Mouse (Mus musculus) erythroblast, embryonic 14.5 days (primary cell): ENCODE data around the gene Smtn. TPM values are rescaled to one million over a fixed set of nuclear protein-coding genes. Genes with fewer than 3 reads are reported as not detected.

Experiments used
- H3K27me3 ChIP-seq: 2 replicates; pipeline ENCODE4 v1.6.1; 2012; ENCODE audit warnings: inconsistent platforms; ENCODE audit not compliant: control insufficient read depth
- H3K36me3 ChIP-seq: 2 replicates; pipeline ENCODE4 v1.6.1; 2012; ENCODE audit warnings: mild to moderate bottlenecking, inconsistent platforms; ENCODE audit not compliant: control insufficient read depth
- H3K4me1 ChIP-seq: 2 replicates; pipeline ENCODE4 v1.6.1; 2012; ENCODE audit warnings: inconsistent platforms; ENCODE audit not compliant: control insufficient read depth
- H3K4me3 ChIP-seq: replicated peaks from 2 replicates; pipeline ENCODE3; 2012; ENCODE audit warnings: moderate library complexity, mild to moderate bottlenecking, inconsistent platforms
- H3K9me3 ChIP-seq: 2 replicates; pipeline ENCODE4 v1.6.1; 2012; ENCODE audit warnings: low read length, inconsistent platforms, mixed read lengths; ENCODE audit not compliant: control insufficient read depth
- GATA1 ChIP-seq: IDR thresholded peaks from 2 replicates; pipeline ENCODE4 v1.6.1; 2012; ENCODE audit warnings: low read length, inconsistent platforms, mixed read lengths
- TAL1 ChIP-seq: IDR thresholded peaks from 3 replicates; pipeline ENCODE4 v1.6.1; 2012; ENCODE audit warnings: low read length, inconsistent platforms, mixed read lengths
- polyA plus RNA-seq: library from polyadenylated mRNA; stranded (reverse); fragments of >175 nt; gene quantifications from 2 replicates; pipeline ENCODE4 v1.2.3, GENCODE M21; 2012

Gene Smtn
- polyA plus RNA-seq, 1 experiment, result 0.65 TPM

DNA sequence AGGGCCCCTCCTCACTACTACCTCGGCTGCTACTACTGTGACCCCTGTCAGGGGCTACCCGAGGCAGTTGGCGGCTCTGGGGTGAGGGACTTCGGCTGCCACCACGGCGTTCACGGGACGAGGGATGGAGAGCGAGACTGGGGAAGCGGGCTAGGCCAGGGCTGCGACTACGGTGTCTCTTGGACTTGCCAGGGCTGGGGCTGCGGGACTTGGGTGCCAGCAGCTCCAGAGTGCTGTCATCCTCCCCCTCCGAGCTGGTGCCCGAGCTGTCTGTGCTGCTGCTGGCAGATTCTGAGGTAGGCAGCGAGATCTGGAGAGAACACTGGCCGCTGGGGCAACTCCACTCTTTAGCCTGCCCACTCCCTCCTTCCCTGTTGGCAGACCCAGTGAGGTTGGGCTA is 45.6 kb downstream of the Smtn start:
- TF ChIP-seq TAL1 (no peak), GATA1 (no peak)
- Histone ChIP-seq H3K4me3 (no peak overlapping the region), H3K9me3 (no peaks in the 10 kb centered on the region), H3K36me3 (no peaks in the 10 kb centered on the region), H3K27me3 (no peaks in the 10 kb centered on the region), H3K4me1 (no peaks in the 10 kb centered on the region)

DNA sequence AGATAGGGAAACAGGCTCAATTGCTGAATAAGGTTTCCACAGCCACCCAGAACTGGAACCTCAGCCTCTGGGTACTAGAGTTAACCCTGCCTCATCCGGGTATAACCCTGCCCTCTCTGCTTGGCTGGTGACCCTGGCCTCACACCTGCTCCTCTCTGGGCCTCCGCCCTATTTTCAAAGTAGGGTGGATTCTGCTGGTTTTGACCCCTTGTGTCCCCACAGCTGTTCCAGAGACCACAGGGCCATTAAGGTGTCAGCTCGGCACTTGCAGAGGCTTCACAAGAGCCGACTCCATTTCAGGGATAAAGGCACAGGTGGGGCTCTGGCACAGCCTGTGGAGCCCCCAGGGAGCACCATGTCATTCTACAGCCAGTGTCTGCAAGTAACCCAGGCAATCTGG is 47.7 kb downstream of the Smtn start:
- no peaks in the 10 kb centered on the region for H3K9me3 ChIP-seq
- no peaks in the 10 kb centered on the region for H3K36me3 ChIP-seq
- no peaks in the 10 kb centered on the region for H3K27me3 ChIP-seq
- H3K4me1 ChIP-seq, result peaks cover 2% of the 10 kb centered on the region
- H3K4me3 ChIP-seq, result no peak overlapping the region
- no peak for TF ChIP-seq TAL1
- TF ChIP-seq GATA1, result no peak

DNA sequence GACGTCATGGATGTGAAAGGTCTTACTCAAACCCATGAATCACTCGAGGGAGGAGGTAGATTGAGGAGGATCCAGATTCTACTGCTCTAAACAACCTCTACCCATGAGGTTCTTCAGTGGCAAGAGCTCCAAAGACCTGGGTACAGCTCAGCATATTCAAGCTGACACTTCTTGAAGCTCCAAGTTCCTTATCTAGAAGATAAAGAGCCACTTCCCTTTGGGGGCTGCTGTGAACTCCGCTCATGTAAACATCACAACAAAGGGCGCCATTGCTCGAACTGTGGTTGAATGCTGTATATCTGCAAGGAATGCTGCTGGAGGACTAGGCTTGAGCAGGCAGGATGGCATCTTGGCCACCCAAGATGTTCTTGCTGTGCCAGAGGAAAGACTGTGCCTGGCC is 51.4 kb downstream of the Smtn start:
- peaks cover 2% of the 10 kb centered on the region for H3K4me1 ChIP-seq
- H3K4me3 ChIP-seq, result no peak overlapping the region
- no peaks in the 10 kb centered on the region for H3K9me3 ChIP-seq
- TF ChIP-seq GATA1, result no peak
- H3K27me3 ChIP-seq, result no peaks in the 10 kb centered on the region
- no peaks in the 10 kb centered on the region for H3K36me3 ChIP-seq

GRCm38 (mm10) chr11:3487952-3488570 is 52.4 kb downstream of the Smtn start, which contains the start of gene Pla2g3:
TSS of gene Pla2g3 (plus strand) at chr11:3488284.
- no peak for TF ChIP-seq GATA1
- TF ChIP-seq TAL1, result no peak
- H3K27me3 ChIP-seq, result no peaks in the 10 kb centered on the region
- H3K4me1 ChIP-seq, result peaks cover 2% of the 10 kb centered on the region
- no peak within 1 kb of the TSS for H3K4me3 ChIP-seq
- H3K36me3 ChIP-seq, result no peaks in the 10 kb centered on the region
- no peaks in the 10 kb centered on the region for H3K9me3 ChIP-seq

DNA sequence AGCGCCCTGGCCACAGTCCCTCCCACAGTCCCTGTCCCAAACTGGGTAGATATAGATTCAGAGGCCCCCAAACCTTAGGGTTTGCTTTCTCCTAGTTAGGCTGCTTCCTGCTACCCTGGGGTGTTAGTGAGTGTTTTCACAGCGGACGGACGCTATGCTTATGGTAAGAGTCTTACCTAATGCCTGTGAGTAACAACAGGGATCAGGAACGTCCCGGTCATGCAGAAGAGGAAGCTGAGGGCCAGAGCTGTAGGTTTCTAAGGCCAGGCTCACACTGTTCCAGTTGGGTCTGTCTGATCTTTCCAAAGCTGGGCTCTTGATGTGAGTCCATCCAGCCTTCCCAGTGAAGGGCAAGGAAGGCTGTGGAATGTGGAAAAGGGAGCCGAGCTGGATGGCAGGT is 54.1 kb downstream of the Smtn start:
- no peaks in the 10 kb centered on the region for H3K27me3 ChIP-seq
- H3K4me1 ChIP-seq, result peaks cover 2% of the 10 kb centered on the region
- H3K9me3 ChIP-seq, result no peaks in the 10 kb centered on the region
- H3K36me3 ChIP-seq, result no peaks in the 10 kb centered on the region
- TF ChIP-seq GATA1, result no peak
- TF ChIP-seq TAL1, result no peak
- H3K4me3 ChIP-seq, result no peak overlapping the region

- Histone ChIP-seq H3K27me3 (no peaks in the 10 kb centered on the region), H3K36me3 (no peaks in the 10 kb centered on the region), H3K9me3 (no peaks in the 10 kb centered on the region), H3K4me1 (peaks cover under 1% of the 10 kb centered on the region; the same call in 1 of the 2 replicates), H3K4me3 (no peak overlapping the region)
- no peak for TF ChIP-seq GATA1
- no peak for TF ChIP-seq TAL1
Observed at GRCm38 (mm10) chr11:3483980-3484642, 56.3 kb downstream of the Smtn start.

GRCm38 (mm10) chr11:3475489-3475888 is 64.9 kb downstream of the Smtn start:
- Histone ChIP-seq H3K36me3 (no peaks in the 10 kb centered on the region), H3K9me3 (no peaks in the 10 kb centered on the region), H3K27me3 (no peaks in the 10 kb centered on the region), H3K4me1 (no peaks in the 10 kb centered on the region), H3K4me3 (no peak overlapping the region)
- TF ChIP-seq TAL1 (no peak), GATA1 (no peak)

- no peaks in the 10 kb centered on the region for H3K27me3 ChIP-seq
- TF ChIP-seq TAL1 (no peak), GATA1 (no peak)
Observed at GRCm38 (mm10) chr11:3474480-3475115, 65.8 kb downstream of the Smtn start.

GRCm38 (mm10) chr11:3472484-3472883 is 67.9 kb downstream of the Smtn start:
- no peaks in the 10 kb centered on the region for H3K4me1 ChIP-seq
- no peak for TF ChIP-seq TAL1
- TF ChIP-seq GATA1, result no peak
- H3K9me3 ChIP-seq, result no peaks in the 10 kb centered on the region
- H3K36me3 ChIP-seq, result no peaks in the 10 kb centered on the region
- no peak overlapping the region for H3K4me3 ChIP-seq
- no peaks in the 10 kb centered on the region for H3K27me3 ChIP-seq

More at GRCm38 (mm10) chr11:3474480-3475115, 65.8 kb downstream of the Smtn start:
- Histone ChIP-seq H3K4me1 (no peaks in the 10 kb centered on the region), H3K36me3 (no peaks in the 10 kb centered on the region), H3K9me3 (no peaks in the 10 kb centered on the region), H3K4me3 (no peak overlapping the region)
